Mouse (Mus musculus) forebrain, embryonic 11.5 days (tissue): Measurements from ENCODE around the gene Ehmt1. TPM values are rescaled to one million over a fixed set of nuclear protein-coding genes. Genes with fewer than 3 reads are reported as not detected.

Experiments used
- microRNA-seq: library from miRNA; unstranded; fragments of <30 nt; microRNA quantifications from one replicate; pipeline ENCODE4, GENCODE M21; 2016; ENCODE audit not compliant: insufficient number of aligned reads
- polyA plus RNA-seq: library from polyadenylated mRNA; unstranded; fragments of >200 nt; fragmentation: Nextera tagmentation; extraction: Ambion mirVana; gene quantifications from 2 replicates; pipeline ENCODE4 v1.2.1, GENCODE M21; 2014

The Ehmt1 gene
- polyA plus RNA-seq, 1 experiment from 2014 or later = 123 TPM

Small RNA genes lying within 50 kb of the gene (microRNA-seq; reads per million reads assigned to microRNA genes)
- gene Gm22875 = not detected

Other genes with a start within 250 kb of the Ehmt1 start
- gene Cacna1b, start 156.5 kb downstream of the Ehmt1 start, polyA plus RNA-seq = 1.6 and 1.8 TPM in 2 replicates
- 14.1 and 16.8 TPM in 2 replicates for gene Arrdc1, start 15.6 kb upstream of the Ehmt1 start, polyA plus RNA-seq
- gene Zmynd19, start 30.2 kb upstream of the Ehmt1 start, polyA plus RNA-seq = 38.2 and 40.1 TPM in 2 replicates
- 32.4 and 34.6 TPM in 2 replicates for gene Dph7, start 42.8 kb upstream of the Ehmt1 start, polyA plus RNA-seq
- 130 and 141 TPM in 2 replicates for gene Mrpl41, start 55.5 kb upstream of the Ehmt1 start, polyA plus RNA-seq
- 3.3 and 4.5 TPM in 2 replicates for gene Pnpla7, start 56.4 kb upstream of the Ehmt1 start, polyA plus RNA-seq
- 68.0 and 81.2 TPM in 2 replicates for gene Nsmf, start 134.7 kb upstream of the Ehmt1 start, polyA plus RNA-seq
- gene Entpd8, start 160.7 kb upstream of the Ehmt1 start, polyA plus RNA-seq = not detected in 2 replicates
- gene Noxa1, start 175.5 kb upstream of the Ehmt1 start, polyA plus RNA-seq = 0.31 TPM in 1 of 2 replicates, not detected in the other